Mouse (Mus musculus): ENCODE measurements around the gene Piwil1. TPM values are rescaled to one million over a fixed set of nuclear protein-coding genes. Genes with fewer than 3 reads are reported as not detected.

Piwil1 gene
- total and polyA plus RNA-seq, 2 experiments from 2014 or later, result 0.05 to 0.40 TPM

DNA sequence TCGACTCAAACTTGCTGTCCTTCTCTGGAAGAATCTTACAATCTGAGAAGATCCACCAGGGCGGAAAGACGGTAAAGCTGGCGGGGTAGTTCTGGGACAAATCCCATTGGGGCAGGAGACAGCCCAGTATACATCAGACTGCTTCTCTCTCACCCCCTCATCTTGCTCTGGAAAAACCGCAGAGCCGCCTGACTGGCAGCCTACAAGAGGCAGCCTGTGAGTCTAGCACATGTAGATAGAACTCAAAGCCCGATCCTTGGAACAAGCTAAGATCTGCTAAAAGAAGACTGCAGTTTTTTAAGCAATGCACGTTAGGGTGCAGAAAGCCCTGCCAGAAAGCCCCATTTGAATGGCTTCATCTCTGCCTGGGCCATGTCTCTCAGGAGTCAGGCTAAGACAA lies 43.9 kb downstream of the Piwil1 start:
- Histone ChIP-seq H3K4me1 (ENCODE audit: insufficient read depth) (no peaks in the 10 kb centered on the region), H3K4me3 (ENCODE audit: low read depth, low read length) (no peak overlapping the region), H3K9ac (no peak overlapping the region), H3K4me2 (ENCODE audit: low read depth) (no peak overlapping the region), H3K36me3 (ENCODE audit: insufficient read depth) (no peaks in the 10 kb centered on the region), H3K9me3 (ENCODE audit: low read length) (no peaks in the 10 kb centered on the region), H3K27me3 (ENCODE audit: insufficient read depth, low read length) (no peaks in the 10 kb centered on the region), H3K27ac (ENCODE audit: low read depth, low read length) (no peak overlapping the region)
- no peak for TF ChIP-seq CTCF (IDR thresholded peaks at IDR 0.05; ENCODE audit: low read depth)
- DNase-seq, result peak; percentile 31
- 74% methylated on average over 8 of the region's 8 CpGs for WGBS
- ATAC-seq, result peak; percentile 79

DNA sequence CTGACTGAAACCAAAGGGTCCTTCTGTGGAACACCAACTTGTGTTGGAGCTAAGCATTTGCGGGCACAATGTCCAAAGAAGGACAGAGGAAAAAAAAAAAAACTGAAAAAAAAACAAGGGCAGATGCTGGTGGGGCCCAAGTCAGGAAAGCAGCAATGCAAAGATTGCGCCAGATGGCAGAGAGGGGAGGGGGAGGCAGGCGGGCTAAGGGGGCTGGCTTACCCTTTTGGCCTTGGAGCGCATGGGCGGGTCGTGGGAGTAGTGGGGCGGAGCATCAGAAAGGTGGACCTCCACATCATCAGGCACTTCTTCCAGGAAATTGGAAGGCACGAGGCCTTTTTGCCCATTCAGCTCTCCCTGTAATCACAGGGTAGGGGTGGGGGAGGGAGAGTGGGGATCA lies 58.8 kb downstream of the Piwil1 start:
- H3K27ac ChIP-seq (ENCODE audit: low read depth, low read length), result no peak overlapping the region
- 74% methylated on average over 8 of the region's 8 CpGs for WGBS
- H3K9ac ChIP-seq, result no peak overlapping the region
- H3K4me1 ChIP-seq (ENCODE audit: insufficient read depth), result no peaks in the 10 kb centered on the region
- H3K4me2 ChIP-seq (ENCODE audit: low read depth), result no peak overlapping the region
- H3K36me3 ChIP-seq (ENCODE audit: insufficient read depth), result no peaks in the 10 kb centered on the region
- no peak for TF ChIP-seq CTCF (IDR thresholded peaks at IDR 0.05; ENCODE audit: low read depth)
- no peaks in the 10 kb centered on the region for H3K9me3 ChIP-seq (ENCODE audit: low read length)
- H3K4me3 ChIP-seq (ENCODE audit: low read depth, low read length), result no peak overlapping the region
- no peak for DNase-seq
- H3K27me3 ChIP-seq (ENCODE audit: insufficient read depth, low read length), result no peaks in the 10 kb centered on the region
- no peak for ATAC-seq

GRCm38 (mm10) chr5:128769026-128769631 lies 66.8 kb downstream of the Piwil1 start:
- Histone ChIP-seq H3K27ac (ENCODE audit: low read depth, low read length) (no peak overlapping the region), H3K9me3 (ENCODE audit: low read length) (no peaks in the 10 kb centered on the region), H3K4me3 (ENCODE audit: low read depth, low read length) (no peak overlapping the region), H3K9ac (no peak overlapping the region), H3K27me3 (ENCODE audit: insufficient read depth, low read length) (no peaks in the 10 kb centered on the region), H3K4me1 (ENCODE audit: insufficient read depth) (no peaks in the 10 kb centered on the region), H3K4me2 (ENCODE audit: low read depth) (no peak overlapping the region), H3K36me3 (ENCODE audit: insufficient read depth) (peaks cover 7% of the 10 kb centered on the region)
- DNase-seq (no peak), ATAC-seq (0 out of 2 replicates have a peak, but pooled peaks have one; percentile 12)
- WGBS, result 7% methylated on average over 10 of the region's 10 CpGs
- no peak for TF ChIP-seq CTCF (IDR thresholded peaks at IDR 0.05; ENCODE audit: low read depth)

- no peak overlapping the region for H3K4me3 ChIP-seq (ENCODE audit: low read depth, low read length)
- H3K9ac ChIP-seq, result no peak overlapping the region
- H3K27me3 ChIP-seq (ENCODE audit: insufficient read depth, low read length), result no peaks in the 10 kb centered on the region
- no peaks in the 10 kb centered on the region for H3K4me1 ChIP-seq (ENCODE audit: insufficient read depth)
- no peak overlapping the region for H3K27ac ChIP-seq (ENCODE audit: low read depth, low read length)
- H3K9me3 ChIP-seq (ENCODE audit: low read length), result no peaks in the 10 kb centered on the region
- DNase-seq (no peak), ATAC-seq (no peak)
- peak; percentile 46 for TF ChIP-seq CTCF (IDR thresholded peaks at IDR 0.05; ENCODE audit: low read depth)
- H3K36me3 ChIP-seq (ENCODE audit: insufficient read depth), result peaks cover 20% of the 10 kb centered on the region
- 71% methylated on average over 2 of the region's 2 CpGs for WGBS
- H3K4me2 ChIP-seq (ENCODE audit: low read depth), result no peak overlapping the region
Measured at GRCm38 (mm10) chr5:128776386-128776785, 74.1 kb downstream of the Piwil1 start.

GRCm38 (mm10) chr5:128781621-128782020 lies 79.3 kb downstream of the Piwil1 start:
- Histone ChIP-seq H3K4me1 (ENCODE audit: insufficient read depth) (no peaks in the 10 kb centered on the region), H3K27ac (ENCODE audit: low read depth, low read length) (no peak overlapping the region), H3K4me2 (ENCODE audit: low read depth) (no peak overlapping the region), H3K4me3 (ENCODE audit: low read depth, low read length) (no peak overlapping the region), H3K27me3 (ENCODE audit: insufficient read depth, low read length) (no peaks in the 10 kb centered on the region), H3K9me3 (ENCODE audit: low read length) (no peaks in the 10 kb centered on the region), H3K9ac (no peak overlapping the region), H3K36me3 (ENCODE audit: insufficient read depth) (peaks cover 12% of the 10 kb centered on the region; the same call in 1 of the 2 replicates)
- no peak for DNase-seq
- 80% methylated on average over 22 of the region's 22 CpGs for WGBS
- ATAC-seq, result no peak
- TF ChIP-seq CTCF (IDR thresholded peaks at IDR 0.05; ENCODE audit: low read depth), result no peak

GRCm38 (mm10) chr5:128800592-128800991 lies 98.3 kb downstream of the Piwil1 start:
- Histone ChIP-seq H3K36me3 (ENCODE audit: insufficient read depth) (peaks cover 10% of the 10 kb centered on the region), H3K4me2 (ENCODE audit: low read depth) (no peak overlapping the region), H3K9me3 (ENCODE audit: low read length) (no peaks in the 10 kb centered on the region), H3K4me1 (ENCODE audit: insufficient read depth) (no peaks in the 10 kb centered on the region), H3K9ac (no peak overlapping the region), H3K27me3 (ENCODE audit: insufficient read depth, low read length) (no peaks in the 10 kb centered on the region), H3K27ac (ENCODE audit: low read depth, low read length) (no peak overlapping the region), H3K4me3 (ENCODE audit: low read depth, low read length) (no peak overlapping the region)
- no peak for TF ChIP-seq CTCF (IDR thresholded peaks at IDR 0.05; ENCODE audit: low read depth)
- WGBS, result 86% methylated on average over 5 of the region's 5 CpGs
- no peak for DNase-seq
- ATAC-seq, result no peak

Other genes starting within 250 kb of the Piwil1 start
- gene Fzd10, start 101.7 kb upstream of the Piwil1 start, total RNA-seq (2014; rRNA removed), result 4.8 and 9.2 TPM in 2 replicates
- gene Fzd10, start 101.7 kb upstream of the Piwil1 start, polyA plus RNA-seq (2015; fragmentation: Nextera tagmentation; extraction: Ambion mirVana), result 1.1 and 2.2 TPM in 2 replicates

Data from forebrain, postnatal 0 days (tissue).